In genomic region chr3:79567703-79568362, GRCm38 (mm10) we compare ENCODE assay signal across 8 mouse cellular contexts. TPM values are rescaled to one million over a fixed set of nuclear protein-coding genes. Genes with fewer than 3 reads are reported as not detected.
DNase-seq lines count a peak whose midpoint lies in the region; ATAC-seq and TF ChIP-seq lines count a peak whose summit lies in the region.

Gene Fnip2 (minus strand): TSS chr3:79567796.

- ATAC-seq in forebrain, embryonic 11.5 days (replicated peaks; ENCODE audit: low FRiP score) = peak; percentile 96
- ATAC-seq in heart, embryonic 16.5 days (replicated peaks; ENCODE audit: extremely low read depth, insufficient read depth, low FRiP score) = peak; percentile 93
- ATAC-seq in liver, embryonic 15.5 days (ENCODE audit: insufficient read depth) = peak; percentile 93
- peak; percentile 97 for ATAC-seq in neural tube, embryonic 12.5 days (ENCODE audit: low FRiP score, low read depth)

- no peak for TF ChIP-seq EP300 in CH12.LX (IDR thresholded peaks at IDR 0.05; ENCODE audit: low read length)

- no peak for TF ChIP-seq RAD21 in CH12.LX (IDR thresholded peaks at IDR 0.05; ENCODE audit: low read depth, low read length)

- H3K9me3 ChIP-seq in CH12.LX (replicated peaks; ENCODE audit: low read length) = peaks cover 12% of the 10 kb centered on the region
- H3K9me3 ChIP-seq in forebrain, embryonic 11.5 days (ENCODE audit: control insufficient read depth, low read length) = no peaks in the 10 kb centered on the region
- H3K9me3 ChIP-seq in heart, embryonic 16.5 days (replicated peaks; ENCODE audit: control insufficient read depth, low read length) = no peaks in the 10 kb centered on the region
- no peaks in the 10 kb centered on the region for H3K9me3 ChIP-seq in liver, embryonic 15.5 days (replicated peaks)
- H3K9me3 ChIP-seq in neural tube, embryonic 12.5 days = no peaks in the 10 kb centered on the region

- H3K4me3 ChIP-seq in CH12.LX (replicated peaks in 1 of 3; ENCODE audit: low read depth in 2 of 3, low read length in 2 of 3, poor library complexity in 1 of 3) = peak within 1 kb of the TSS in 2 of 3 experiments; percentile 44 to 52
- peak within 1 kb of the TSS; percentile 83 for H3K4me3 ChIP-seq in forebrain, embryonic 11.5 days (ENCODE audit: low read depth, low read length)
- peak within 1 kb of the TSS; percentile 76 for H3K4me3 ChIP-seq in heart, embryonic 16.5 days (ENCODE audit: low read length)
- H3K4me3 ChIP-seq in liver, embryonic 15.5 days (replicated peaks) = peak within 1 kb of the TSS; percentile 81
- H3K4me3 ChIP-seq in neural tube, embryonic 12.5 days = peak within 1 kb of the TSS; percentile 78

- peaks cover 64% of the 10 kb centered on the region for H3K27me3 ChIP-seq in CH12.LX (replicated peaks)
- H3K27me3 ChIP-seq in forebrain, embryonic 11.5 days (ENCODE audit: control insufficient read depth, insufficient read depth, low read length) = no peaks in the 10 kb centered on the region
- H3K27me3 ChIP-seq in heart, embryonic 16.5 days (ENCODE audit: control insufficient read depth, insufficient read depth, low read length) = no peaks in the 10 kb centered on the region
- no peaks in the 10 kb centered on the region for H3K27me3 ChIP-seq in liver, embryonic 15.5 days
- H3K27me3 ChIP-seq in neural tube, embryonic 12.5 days (replicated peaks) = no peaks in the 10 kb centered on the region

- WGBS in forebrain, embryonic 11.5 days = 1% methylated on average over 55 of the region's 55 CpGs
- WGBS in heart, embryonic 16.5 days = under 1% methylated on average over 48 of the region's 55 CpGs
- WGBS in liver, embryonic 15.5 days (ENCODE audit: insufficient replicate concordance) = under 1% methylated on average over 53 of the region's 55 CpGs
- under 1% methylated on average over 55 of the region's 55 CpGs for WGBS in neural tube, embryonic 12.5 days

- DNase-seq in CH12.LX (ENCODE audit: extremely low read depth) = peak; percentile 63
- DNase-seq in c-Kit-positive CD71-positive TER-119-negative erythroid progenitor cells, embryonic 14.5 days (ENCODE audit: low read depth) = peak; percentile 85
- peak; percentile 98 for DNase-seq in forebrain, embryonic 11.5 days (ENCODE audit: low spot score)
- DNase-seq in kidney, postnatal 36 days = peak; percentile 92 to 95
- peak; percentile 95 for DNase-seq in telencephalon, adult 2 months (ENCODE audit: low read depth, low spot score)

- no peak within 1 kb of the TSS for H3K4me2 ChIP-seq in CH12.LX (ENCODE audit: insufficient read depth, low read depth, poor library complexity, severe bottlenecking)
- peak within 1 kb of the TSS; percentile 81 for H3K4me2 ChIP-seq in forebrain, embryonic 11.5 days (ENCODE audit: low read depth, low read length, severe bottlenecking)
- H3K4me2 ChIP-seq in heart, embryonic 16.5 days (ENCODE audit: low read depth, low read length) = peak within 1 kb of the TSS; percentile 93
- H3K4me2 ChIP-seq in liver, embryonic 15.5 days = peak within 1 kb of the TSS; percentile 86
- peak within 1 kb of the TSS; percentile 85 for H3K4me2 ChIP-seq in neural tube, embryonic 12.5 days (replicated peaks)

- H3K27ac ChIP-seq in CH12.LX (ENCODE audit: insufficient read depth, low read depth) = no peak within 1 kb of the TSS
- peak within 1 kb of the TSS; percentile 57 for H3K27ac ChIP-seq in forebrain, embryonic 11.5 days (ENCODE audit: low read depth, low read length)
- H3K27ac ChIP-seq in heart, embryonic 16.5 days (ENCODE audit: low read length) = peak within 1 kb of the TSS; percentile 89
- peak within 1 kb of the TSS; percentile 97 for H3K27ac ChIP-seq in liver, embryonic 15.5 days (replicated peaks)
- H3K27ac ChIP-seq in neural tube, embryonic 12.5 days = peak within 1 kb of the TSS; percentile 53; the same call in 1 of the 2 replicates

- in situ Hi-C loops in CH12.LX (cut with MboI; ENCODE audit: low pct_ligation_motif_present, low pct_unique_long_range_greater_than_20kb, low sequenced_read_pairs) = no loop called here

- no peak within 1 kb of the TSS for H3K9ac ChIP-seq in CH12.LX (ENCODE audit: insufficient read depth, low read depth)
- H3K9ac ChIP-seq in forebrain, embryonic 11.5 days (ENCODE audit: low read length) = peak within 1 kb of the TSS; percentile 73
- H3K9ac ChIP-seq in heart, embryonic 16.5 days (ENCODE audit: low read length) = peak within 1 kb of the TSS; percentile 87
- H3K9ac ChIP-seq in liver, embryonic 15.5 days = peak within 1 kb of the TSS; percentile 94
- H3K9ac ChIP-seq in neural tube, embryonic 12.5 days = peak within 1 kb of the TSS; percentile 80

- H3K79me2 ChIP-seq in CH12.LX (replicated peaks; ENCODE audit: control insufficient read depth, extremely low read depth, insufficient read depth, poor library complexity, severe bottlenecking) = no peaks in the 10 kb centered on the region

- no peaks in the 10 kb centered on the region for H3K36me3 ChIP-seq in CH12.LX (replicated peaks in 1 of 2; ENCODE audit: control insufficient read depth in 1 of 2, insufficient read depth in 1 of 2, low read length in 1 of 2)
- no peaks in the 10 kb centered on the region for H3K36me3 ChIP-seq in forebrain, embryonic 11.5 days (ENCODE audit: control insufficient read depth, insufficient read depth, low read length)
- H3K36me3 ChIP-seq in heart, embryonic 16.5 days (ENCODE audit: control insufficient read depth, insufficient read depth) = no peaks in the 10 kb centered on the region
- no peaks in the 10 kb centered on the region; the same call in 1 of the 2 replicates for H3K36me3 ChIP-seq in liver, embryonic 15.5 days (replicated peaks)
- H3K36me3 ChIP-seq in neural tube, embryonic 12.5 days = no peaks in the 10 kb centered on the region

- TF ChIP-seq CTCF in CH12.LX (conservative IDR thresholded peaks at IDR 0.05 in 1 of 2, IDR thresholded peaks at IDR 0.05 in 1 of 2; ENCODE audit: low read depth in 2 of 2, low read length in 2 of 2) = no peak

- no peak for TF ChIP-seq POLR2A in CH12.LX (IDR thresholded peaks at IDR 0.05; ENCODE audit: low read depth, low read length)

- H3K4me1 ChIP-seq in CH12.LX (ENCODE audit: control insufficient read depth in 1 of 2, insufficient read depth in 2 of 2) = peaks cover 0 to 17% of the 10 kb centered on the region in 2 experiments; a peak in 2 of 4 replicates
- peaks cover 3% of the 10 kb centered on the region for H3K4me1 ChIP-seq in forebrain, embryonic 11.5 days (replicated peaks; ENCODE audit: control insufficient read depth, insufficient read depth, low read length)
- H3K4me1 ChIP-seq in heart, embryonic 16.5 days (ENCODE audit: control insufficient read depth, insufficient read depth, low read length) = peaks cover 12% of the 10 kb centered on the region
- H3K4me1 ChIP-seq in liver, embryonic 15.5 days (replicated peaks) = peaks cover 61% of the 10 kb centered on the region
- H3K4me1 ChIP-seq in neural tube, embryonic 12.5 days = 0 out of 2 replicates have a peak, but pooled peaks cover 9% of the 10 kb centered on the region

- dilution Hi-C loops in CH12.LX (cut with MboI; ENCODE audit: extremely low pct_ligation_motif_present, extremely low pct_unique_long_range_greater_than_20kb, low sequenced_read_pairs) = no loop called here

TF ChIP-seq in CH12.LX, 34 proteins besides CTCF, POLR2A, EP300 and RAD21:
- TF ChIP-seq CHD2 (IDR thresholded peaks at IDR 0.05; ENCODE audit: low read length) (no peak), TBP (conservative IDR thresholded peaks at IDR 0.05; ENCODE audit: low read depth, low read length) (no peak), ETS1 (conservative IDR thresholded peaks at IDR 0.05; ENCODE audit: low read depth, low read length) (no peak), BHLHE40 (IDR thresholded peaks at IDR 0.05; ENCODE audit: low read depth, low read length) (peak; percentile 19; the same call in 1 of the 2 replicates), KAT2A (IDR thresholded peaks at IDR 0.05; ENCODE audit: insufficient replicate concordance, low read length) (no peak)
TF ChIP-seq in CH12.LX: peak in this region for 1.

RNA-seq across cellular contexts. Expression of gene Fnip2, which starts in this region (rescaled TPM):
- total RNA-seq in CH12.LX (2012; rRNA removed) (0.21 and 0.34 TPM in 2 replicates), CH12.LX (2014; rRNA removed) (0.31 and 0.41 TPM in 2 replicates)
- 0.71 and 1.00 TPM in 2 replicates for polyA plus RNA-seq in CH12.LX (2012; ENCODE audit: insufficient read length, low read depth)
- 9.2 and 9.4 TPM in 2 replicates for polyA plus RNA-seq in forebrain, embryonic 11.5 days (2014; fragmentation: Nextera tagmentation; extraction: Ambion mirVana)
- polyA plus RNA-seq in heart, embryonic 16.5 days (2015; fragmentation: Nextera tagmentation; extraction: Ambion mirVana) = 2.6 and 2.7 TPM in 2 replicates
- polyA plus RNA-seq in liver, embryonic 15.5 days (2015; fragmentation: Nextera tagmentation; extraction: Ambion mirVana) = 4.8 and 6.1 TPM in 2 replicates
- polyA plus RNA-seq in neural tube, embryonic 12.5 days (2016; fragmentation: Nextera tagmentation; extraction: Ambion mirVana) = 8.7 and 9.6 TPM in 2 replicates

Comparison
In these comparisons a context has a peak if more than half of its experiments do, and no peak if none do; other contexts are left out.
1. Peak in DNase-seq and H3K4me3 ChIP-seq in CH12.LX; RNA of the gene not detected or under 1 TPM.